Mouse (Mus musculus) brain, embryonic 18.5 days (tissue): Measurements from ENCODE around the gene U2surp.
"Not testable (repeated sequence)": the region's sequence is repeated elsewhere in the genome, so short reads cannot be mapped to it uniquely, and the experiment has no call there.

ENCODE experiments used
- DNase-seq: peaks from one replicate; pipeline ENCODE4 v3.0.0-alpha.2; 2012; ENCODE audit warnings: low read depth, low spot score

Gene U2surp

GRCm38 (mm10) chr9:95539176-95539800, 27.5 kb upstream of the U2surp start:
- no peak for DNase-seq

GRCm38 (mm10) chr9:95533817-95534216, 22.0 kb upstream of the U2surp start:
- no peak for DNase-seq

- no peak for DNase-seq
Measured at GRCm38 (mm10) chr9:95531144-95531543, 19.3 kb upstream of the U2surp start.

- DNase-seq = no peak
Measured at GRCm38 (mm10) chr9:95527676-95528075, 15.9 kb upstream of the U2surp start.

GRCm38 (mm10) chr9:95525961-95526360, 14.2 kb upstream of the U2surp start:
- DNase-seq = no peak

- no peak for DNase-seq
Measured at GRCm38 (mm10) chr9:95525376-95525775, 13.6 kb upstream of the U2surp start.

GRCm38 (mm10) chr9:95522561-95522960, 10.8 kb upstream of the U2surp start:
- DNase-seq = no peak

GRCm38 (mm10) chr9:95521566-95521965, 9.8 kb upstream of the U2surp start:
- no peak for DNase-seq

GRCm38 (mm10) chr9:95521031-95521430, 9.2 kb upstream of the U2surp start:
- no peak for DNase-seq

GRCm38 (mm10) chr9:95520563-95520962, 8.8 kb upstream of the U2surp start:
- no peak for DNase-seq

GRCm38 (mm10) chr9:95514361-95514760, 2.6 kb upstream of the U2surp start:
- not testable (repeated sequence) for DNase-seq

GRCm38 (mm10) chr9:95513776-95514175, 2.0 kb upstream of the U2surp start:
- DNase-seq = no peak

GRCm38 (mm10) chr9:95512331-95513030, 685 bp upstream of the U2surp start:
- no peak for DNase-seq

- DNase-seq = no peak
Measured at GRCm38 (mm10) chr9:95510693-95511404, 947 bp downstream of the U2surp start.

- no peak for DNase-seq
Measured at GRCm38 (mm10) chr9:95505666-95506065, 6.1 kb downstream of the U2surp start.

GRCm38 (mm10) chr9:95499848-95500247, 11.9 kb downstream of the U2surp start:
- DNase-seq = no peak

- DNase-seq = no peak
Measured at GRCm38 (mm10) chr9:95495038-95495437, 16.8 kb downstream of the U2surp start.

- DNase-seq = no peak
Measured at GRCm38 (mm10) chr9:95493393-95493792, 18.4 kb downstream of the U2surp start.

- no peak for DNase-seq
Measured at GRCm38 (mm10) chr9:95490003-95490402, 21.8 kb downstream of the U2surp start.

- no peak for DNase-seq
Measured at GRCm38 (mm10) chr9:95488861-95489260, 22.9 kb downstream of the U2surp start.

GRCm38 (mm10) chr9:95479981-95480380, 31.8 kb downstream of the U2surp start:
- no peak for DNase-seq

- no peak for DNase-seq
Measured at GRCm38 (mm10) chr9:95478443-95478842, 33.4 kb downstream of the U2surp start.

GRCm38 (mm10) chr9:95472926-95473325, 38.9 kb downstream of the U2surp start:
- peak; percentile 51 for DNase-seq
